Mouse (Mus musculus) limb, embryonic 13.5 days (tissue): Measurements from ENCODE around the gene Sycn. TPM values are rescaled to one million over a fixed set of nuclear protein-coding genes. Genes with fewer than 3 reads are reported as not detected.
A peak's percentile ranks its signal among the peaks of the same experiment; 100 is the strongest.
"Not testable (repeated sequence)": the region's sequence is repeated elsewhere in the genome, so short reads cannot be mapped to it uniquely, and the experiment has no call there.

Source experiments
- ATAC-seq: fragments of 200-750 bp; cut with Nextera tagmentation; 2 replicates; pipeline ENCODE4 v1.8.0; 2017; ENCODE audit warnings: low read depth, moderate number of reproducible peaks, moderate TSS enrichment; ENCODE audit not compliant: low FRiP score
- H3K27ac ChIP-seq: fragments of 300-500 bp; sonication (generic); 2 replicates; pipeline ENCODE4 v1.5.1; 2015; ENCODE audit warnings: inconsistent platforms, mild to moderate bottlenecking, moderate library complexity
- H3K27me3 ChIP-seq: fragments of 300-500 bp; sonication (generic); 2 replicates; pipeline ENCODE4 v1.6.1; 2015; ENCODE audit warnings: mild to moderate bottlenecking, inconsistent platforms
- H3K36me3 ChIP-seq: fragments of 300-500 bp; sonication (generic); 2 replicates; pipeline ENCODE4 v1.6.1; 2015; ENCODE audit warnings: inconsistent platforms, mild to moderate bottlenecking, moderate library complexity
- H3K4me1 ChIP-seq: fragments of 300-500 bp; sonication (generic); 2 replicates; pipeline ENCODE4 v1.6.1; 2015; ENCODE audit warnings: inconsistent platforms
- H3K4me2 ChIP-seq: fragments of 300-500 bp; sonication (generic); replicated peaks from 2 replicates; pipeline ENCODE4 v1.6.1; 2015; ENCODE audit warnings: inconsistent platforms, mild to moderate bottlenecking, moderate library complexity
- H3K4me3 ChIP-seq: fragments of 300-500 bp; sonication (generic); 2 replicates; pipeline ENCODE4 v1.5.1; 2015; ENCODE audit warnings: moderate library complexity, mild to moderate bottlenecking, inconsistent platforms
- H3K9ac ChIP-seq: fragments of 300-500 bp; sonication (generic); 2 replicates; pipeline ENCODE4 v1.6.1; 2015; ENCODE audit warnings: mild to moderate bottlenecking, inconsistent platforms
- H3K9me3 ChIP-seq: fragments of 300-500 bp; sonication (generic); 2 replicates; pipeline ENCODE4 v1.6.1; 2016; ENCODE audit warnings: inconsistent platforms
- WGBS: fragments of 180-500 bp; shearing (Covaris S2); methylation state at CpG from one replicate; pipeline ENCODE4 v1.1.7; 2015; 5-methylcytosine and 5-hydroxymethylcytosine counted together
- polyA plus RNA-seq: library from polyadenylated mRNA; unstranded; fragments of >200 nt; fragmentation: Nextera tagmentation; extraction: Ambion mirVana; gene quantifications from 2 replicates; pipeline ENCODE4 v1.2.1, GENCODE M21; 2015

Gene Sycn
- not detected in 2 replicates for polyA plus RNA-seq

- Histone ChIP-seq H3K4me1 (0 out of 2 replicates have a peak, but pooled peaks cover 5% of the 10 kb centered on the region), H3K4me2 (no peak within 1 kb of the TSS), H3K27me3 (peaks cover 23% of the 10 kb centered on the region), H3K9me3 (no peaks in the 10 kb centered on the region), H3K36me3 (no peaks in the 10 kb centered on the region), H3K9ac (no peak within 1 kb of the TSS), H3K4me3 (no peak within 1 kb of the TSS), H3K27ac (no peak within 1 kb of the TSS)
- ATAC-seq: no peak
- WGBS: 73% methylated on average over 4 of the region's 4 CpGs
Measured at GRCm38 (mm10) chr7:28540526-28540925, at the start of gene Sycn. Gene Sycn (plus strand): TSS chr7:28540885.

GRCm38 (mm10) chr7:28490903-28491302 lies 49.8 kb upstream of the Sycn start:
- peaks cover 16% of the 10 kb centered on the region for H3K4me1 ChIP-seq
- 24% methylated on average over 14 of the region's 14 CpGs for WGBS

GRCm38 (mm10) chr7:28492310-28492709 lies 48.4 kb upstream of the Sycn start:
- ATAC-seq: no peak
- no peaks in the 10 kb centered on the region; the same call in 1 of the 2 replicates for H3K9me3 ChIP-seq
- no peak overlapping the region for H3K4me3 ChIP-seq
- H3K9ac ChIP-seq: no peak overlapping the region
- peaks cover 16% of the 10 kb centered on the region for H3K4me1 ChIP-seq
- H3K4me2 ChIP-seq: no peak overlapping the region
- no peaks in the 10 kb centered on the region for H3K36me3 ChIP-seq
- WGBS: 83% methylated on average over 8 of the region's 8 CpGs
- peaks cover 10% of the 10 kb centered on the region for H3K27me3 ChIP-seq
- H3K27ac ChIP-seq: no peak overlapping the region

More at GRCm38 (mm10) chr7:28490903-28491302, 49.8 kb upstream of the Sycn start:
- peaks cover 12% of the 10 kb centered on the region for H3K27me3 ChIP-seq
- no peaks in the 10 kb centered on the region; the same call in 1 of the 2 replicates for H3K9me3 ChIP-seq
- H3K9ac ChIP-seq: no peak overlapping the region
- no peaks in the 10 kb centered on the region for H3K36me3 ChIP-seq
- H3K4me2 ChIP-seq: peak overlapping the region; percentile 27
- no peak for ATAC-seq
- H3K27ac ChIP-seq: no peak overlapping the region
- no peak overlapping the region for H3K4me3 ChIP-seq

- H3K4me2 ChIP-seq: no peak overlapping the region
- H3K4me1 ChIP-seq: 0 out of 2 replicates have a peak, but pooled peaks cover 4% of the 10 kb centered on the region
- no peaks in the 10 kb centered on the region for H3K27me3 ChIP-seq
- 76% methylated on average over 11 of the region's 11 CpGs for WGBS
- no peak for ATAC-seq
- H3K9ac ChIP-seq: no peak overlapping the region
- no peak overlapping the region for H3K4me3 ChIP-seq
- H3K36me3 ChIP-seq: no peaks in the 10 kb centered on the region
- no peak overlapping the region for H3K27ac ChIP-seq
- H3K9me3 ChIP-seq: no peaks in the 10 kb centered on the region; the same call in 1 of the 2 replicates
Measured at GRCm38 (mm10) chr7:28495426-28495825, 45.3 kb upstream of the Sycn start.

GRCm38 (mm10) chr7:28505585-28505984 lies 35.1 kb upstream of the Sycn start:
- no peaks in the 10 kb centered on the region for H3K36me3 ChIP-seq
- no peaks in the 10 kb centered on the region for H3K27me3 ChIP-seq
- H3K9me3 ChIP-seq: peaks cover 6% of the 10 kb centered on the region; the same call in 1 of the 2 replicates
- H3K9ac ChIP-seq: no peak overlapping the region
- no peak overlapping the region for H3K27ac ChIP-seq
- no peaks in the 10 kb centered on the region for H3K4me1 ChIP-seq
- ATAC-seq: no peak
- no peak overlapping the region for H3K4me2 ChIP-seq
- 3% methylated on average over 5 of the region's 5 CpGs for WGBS
- no peak overlapping the region for H3K4me3 ChIP-seq

- not testable (repeated sequence) for H3K27me3 ChIP-seq, H3K27ac ChIP-seq, H3K9me3 ChIP-seq, H3K9ac ChIP-seq, H3K4me2 ChIP-seq, ATAC-seq, H3K36me3 ChIP-seq, H3K4me1 ChIP-seq, H3K4me3 ChIP-seq
- 75% methylated on average over 2 of the region's 2 CpGs for WGBS
Measured at GRCm38 (mm10) chr7:28509121-28509520, 31.6 kb upstream of the Sycn start.

GRCm38 (mm10) chr7:28510405-28510974 lies 30.2 kb upstream of the Sycn start, which contains the start of gene Ifnl2:
Gene Ifnl2 (minus strand): TSS chr7:28510455.
- not testable (repeated sequence) for H3K36me3 ChIP-seq, H3K4me1 ChIP-seq, H3K9ac ChIP-seq, H3K27me3 ChIP-seq, H3K9me3 ChIP-seq, H3K4me3 ChIP-seq, H3K27ac ChIP-seq, ATAC-seq, H3K4me2 ChIP-seq
- WGBS: 55% methylated on average over 8 of the region's 8 CpGs

GRCm38 (mm10) chr7:28511441-28511840 lies 29.2 kb upstream of the Sycn start:
- Histone ChIP-seq H3K4me3 (no peak overlapping the region), H3K9ac (no peak overlapping the region), H3K4me2 (no peak overlapping the region), H3K4me1 (no peaks in the 10 kb centered on the region), H3K9me3 (no peaks in the 10 kb centered on the region), H3K27me3 (no peaks in the 10 kb centered on the region), H3K36me3 (no peaks in the 10 kb centered on the region), H3K27ac (no peak overlapping the region)
- WGBS: 73% methylated on average over 8 of the region's 8 CpGs
- ATAC-seq: no peak

- H3K4me3 ChIP-seq, H3K36me3 ChIP-seq, H3K4me2 ChIP-seq, H3K9me3 ChIP-seq, ATAC-seq, H3K27ac ChIP-seq, H3K27me3 ChIP-seq, H3K9ac ChIP-seq, H3K4me1 ChIP-seq: not testable (repeated sequence)
- WGBS: 69% methylated on average over 5 of the region's 6 CpGs
Measured at GRCm38 (mm10) chr7:28522536-28522935, 18.1 kb upstream of the Sycn start, which contains the start of gene Ifnl3. Gene Ifnl3 (plus strand): TSS chr7:28522836.

GRCm38 (mm10) chr7:28527922-28528719 lies 12.6 kb upstream of the Sycn start:
- H3K4me1 ChIP-seq: no peaks in the 10 kb centered on the region; the same call in 1 of the 2 replicates
- no peaks in the 10 kb centered on the region for H3K9me3 ChIP-seq
- WGBS: 6% methylated on average over 19 of the region's 19 CpGs
- peaks cover 4% of the 10 kb centered on the region; the same call in 1 of the 2 replicates for H3K27me3 ChIP-seq
- peak overlapping the region; percentile 9; the same call in 1 of the 2 replicates for H3K4me2 ChIP-seq
- ATAC-seq: no peak; the same call in 1 of the 2 replicates
- H3K27ac ChIP-seq: no peak overlapping the region
- no peak overlapping the region for H3K4me3 ChIP-seq
- H3K9ac ChIP-seq: no peak overlapping the region
- H3K36me3 ChIP-seq: no peaks in the 10 kb centered on the region

- Histone ChIP-seq H3K27ac (no peak overlapping the region), H3K36me3 (no peaks in the 10 kb centered on the region), H3K4me3 (no peak overlapping the region), H3K4me1 (no peaks in the 10 kb centered on the region; the same call in 1 of the 2 replicates), H3K27me3 (peaks cover 4% of the 10 kb centered on the region; the same call in 1 of the 2 replicates), H3K9ac (no peak overlapping the region), H3K4me2 (no peak overlapping the region), H3K9me3 (no peaks in the 10 kb centered on the region)
- ATAC-seq: no peak
- WGBS: 48% methylated on average over 8 of the region's 8 CpGs
Measured at GRCm38 (mm10) chr7:28532005-28532404, 8.7 kb upstream of the Sycn start.

- ATAC-seq: not testable (repeated sequence)
- 80% methylated on average over 6 of the region's 6 CpGs for WGBS
Measured at GRCm38 (mm10) chr7:28538886-28539285, 1.8 kb upstream of the Sycn start.

More at GRCm38 (mm10) chr7:28538886-28539285, 1.8 kb upstream of the Sycn start:
- H3K4me1 ChIP-seq, H3K4me3 ChIP-seq, H3K9ac ChIP-seq, H3K27me3 ChIP-seq, H3K4me2 ChIP-seq, H3K9me3 ChIP-seq, H3K27ac ChIP-seq, H3K36me3 ChIP-seq: not testable (repeated sequence)
